Mouse (Mus musculus) stomach, postnatal 0 days (tissue): ENCODE measurements around the gene Ankzf1. TPM values are rescaled to one million over a fixed set of nuclear protein-coding genes. Genes with fewer than 3 reads are reported as not detected.

Experiments used
- ATAC-seq: fragments of 200-750 bp; cut with Nextera tagmentation; 2 replicates; pipeline ENCODE4 v1.8.0; 2017; ENCODE audit not compliant: low FRiP score, low TSS enrichment
- DNase-seq: peaks from one replicate; pipeline ENCODE4 v3.0.0-alpha.2; 2016; ENCODE audit warnings: low spot score
- H3K27ac ChIP-seq: fragments of 300-500 bp; sonication (generic); replicated peaks from 2 replicates; pipeline ENCODE4 v1.5.1; 2014; ENCODE audit warnings: mild to moderate bottlenecking, control low read depth
- H3K27me3 ChIP-seq: fragments of 300-500 bp; sonication (generic); 2 replicates; pipeline ENCODE4 v1.6.1; 2014; ENCODE audit warnings: low read length; ENCODE audit not compliant: control insufficient read depth, insufficient read depth
- H3K36me3 ChIP-seq: fragments of 300-500 bp; sonication (generic); 2 replicates; pipeline ENCODE4 v1.6.1; 2014; ENCODE audit warnings: low read length, mixed read lengths; ENCODE audit not compliant: control insufficient read depth, insufficient read depth
- H3K4me1 ChIP-seq: fragments of 300-500 bp; sonication (generic); replicated peaks from 2 replicates; pipeline ENCODE4 v1.6.1; 2014; ENCODE audit warnings: antibody characterized with exemption; ENCODE audit not compliant: control insufficient read depth, insufficient read depth
- H3K4me2 ChIP-seq: fragments of 300-500 bp; sonication (generic); replicated peaks from 2 replicates; pipeline ENCODE4 v1.6.1; 2014; ENCODE audit warnings: low read depth, mild to moderate bottlenecking, control low read depth, moderate library complexity
- H3K4me3 ChIP-seq: fragments of 300-500 bp; sonication (generic); 2 replicates; pipeline ENCODE4 v1.5.1; 2014; ENCODE audit warnings: low read depth, low read length, control low read depth
- H3K9ac ChIP-seq: fragments of 300-500 bp; sonication (generic); 2 replicates; pipeline ENCODE4 v1.6.1; 2014; ENCODE audit warnings: mild to moderate bottlenecking, low read length, control low read depth, mixed read lengths
- H3K9me3 ChIP-seq: fragments of 300-500 bp; sonication (generic); 2 replicates; pipeline ENCODE4 v1.6.1; 2016; ENCODE audit warnings: low read length; ENCODE audit not compliant: control insufficient read depth
- CTCF ChIP-seq: IDR thresholded peaks from 2 replicates; pipeline ENCODE4 v1.5.1; 2016; ENCODE audit warnings: antibody characterized with exemption, low read depth, mild to moderate bottlenecking, moderate library complexity
- EP300 ChIP-seq: optimal IDR thresholded peaks from 2 replicates; pipeline ENCODE3; 2016; ENCODE audit warnings: antibody characterized with exemption
- WGBS: fragments of 180-500 bp; shearing (Covaris S2); extraction: QIAGEN DNeasy Blood & Tissue Kit; methylation state at CpG from one replicate; pipeline ENCODE4 v1.1.7; 2014; 5-methylcytosine and 5-hydroxymethylcytosine counted together
- microRNA-seq: library from miRNA; unstranded; fragments of <30 nt; microRNA quantifications from one replicate; pipeline ENCODE4, GENCODE M21; 2016
- polyA plus RNA-seq: library from polyadenylated mRNA; unstranded; fragments of >200 nt; fragmentation: Nextera tagmentation; extraction: Ambion mirVana; gene quantifications from 2 replicates; pipeline ENCODE4 v1.2.1, GENCODE M21; 2015

Ankzf1 gene
- polyA plus RNA-seq, 1 experiment from 2014 or later, result 12.9 TPM

GRCm38 (mm10) chr1:75243411-75243810, 51.5 kb downstream of the Ankzf1 start:
- no peak overlapping the region for H3K4me3 ChIP-seq
- no peak for DNase-seq
- no peaks in the 10 kb centered on the region for H3K27me3 ChIP-seq
- TF ChIP-seq EP300 (no peak), CTCF (no peak)
- H3K9ac ChIP-seq, result no peak overlapping the region
- H3K9me3 ChIP-seq, result no peaks in the 10 kb centered on the region
- WGBS, result 87% methylated on average over 14 of the region's 14 CpGs
- H3K4me2 ChIP-seq, result no peak overlapping the region
- H3K4me1 ChIP-seq, result peaks cover 6% of the 10 kb centered on the region; the same call in 1 of the 2 replicates
- ATAC-seq, result no peak
- peaks cover 16% of the 10 kb centered on the region; the same call in 1 of the 2 replicates for H3K36me3 ChIP-seq
- H3K27ac ChIP-seq, result no peak overlapping the region

GRCm38 (mm10) chr1:75244175-75244826, 52.4 kb downstream of the Ankzf1 start:
- Histone ChIP-seq H3K27me3 (no peaks in the 10 kb centered on the region), H3K4me2 (no peak overlapping the region), H3K27ac (no peak overlapping the region), H3K36me3 (peaks cover 16% of the 10 kb centered on the region; the same call in 1 of the 2 replicates), H3K9me3 (no peaks in the 10 kb centered on the region), H3K9ac (no peak overlapping the region), H3K4me1 (peaks cover 6% of the 10 kb centered on the region; the same call in 1 of the 2 replicates), H3K4me3 (no peak overlapping the region)
- no peak for ATAC-seq
- DNase-seq, result no peak
- 94% methylated on average over 12 of the region's 12 CpGs for WGBS
- TF ChIP-seq EP300 (no peak), CTCF (no peak)

GRCm38 (mm10) chr1:75244836-75245235, 52.9 kb downstream of the Ankzf1 start:
- Histone ChIP-seq H3K4me2 (no peak overlapping the region), H3K4me3 (no peak overlapping the region), H3K27ac (no peak overlapping the region), H3K9me3 (no peaks in the 10 kb centered on the region), H3K27me3 (no peaks in the 10 kb centered on the region), H3K36me3 (peaks cover 14% of the 10 kb centered on the region; the same call in 1 of the 2 replicates), H3K4me1 (peaks cover 6% of the 10 kb centered on the region; the same call in 1 of the 2 replicates), H3K9ac (no peak overlapping the region)
- ATAC-seq, result peak; percentile 56
- peak; percentile 52 for DNase-seq
- TF ChIP-seq EP300 (no peak), CTCF (peak; percentile 28; the same call in 1 of the 2 replicates)
- 33% methylated on average over 4 of the region's 4 CpGs for WGBS

- no peaks in the 10 kb centered on the region for H3K27me3 ChIP-seq
- ATAC-seq (no peak), DNase-seq (no peak)
- peak overlapping the region; percentile 70; the same call in 1 of the 2 replicates for H3K27ac ChIP-seq
- WGBS, result 79% methylated on average over 16 of the region's 16 CpGs
- H3K9me3 ChIP-seq, result no peaks in the 10 kb centered on the region
- H3K4me1 ChIP-seq, result peaks cover 8% of the 10 kb centered on the region; the same call in 1 of the 2 replicates
- TF ChIP-seq EP300 (no peak), CTCF (no peak)
- H3K9ac ChIP-seq, result peak overlapping the region; percentile 41; the same call in 1 of the 2 replicates
- no peak overlapping the region for H3K4me3 ChIP-seq
- H3K4me2 ChIP-seq, result no peak overlapping the region
- peaks cover 10% of the 10 kb centered on the region; the same call in 1 of the 2 replicates for H3K36me3 ChIP-seq
Measured at GRCm38 (mm10) chr1:75247071-75247930, 55.4 kb downstream of the Ankzf1 start.

GRCm38 (mm10) chr1:75248041-75248772, 56.3 kb downstream of the Ankzf1 start:
- Histone ChIP-seq H3K4me3 (no peak overlapping the region), H3K27me3 (no peaks in the 10 kb centered on the region), H3K9ac (peak overlapping the region; percentile 31; the same call in 1 of the 2 replicates), H3K4me2 (no peak overlapping the region), H3K27ac (peak overlapping the region; percentile 70), H3K4me1 (peaks cover 8% of the 10 kb centered on the region; the same call in 1 of the 2 replicates), H3K9me3 (no peaks in the 10 kb centered on the region), H3K36me3 (peaks cover 10% of the 10 kb centered on the region; the same call in 1 of the 2 replicates)
- WGBS, result 42% methylated on average over 9 of the region's 9 CpGs
- peak; percentile 83 for ATAC-seq
- DNase-seq, result peak; percentile 76
- no peak for TF ChIP-seq CTCF
- TF ChIP-seq EP300, result no peak

Small RNA genes within 50 kb of the gene (microRNA-seq; reads per million reads assigned to microRNA genes)
- gene Gm27943, result not detected

Other genes starting within 250 kb of the Ankzf1 start
- gene Ihh, start 240.5 kb upstream of the Ankzf1 start, polyA plus RNA-seq, result 25.1 and 25.8 TPM in 2 replicates
- 3.5 and 4.2 TPM in 2 replicates for gene Nhej1, start 67.0 kb upstream of the Ankzf1 start, polyA plus RNA-seq
- 2.2 TPM in 2 replicates for gene Slc23a3, start 58.3 kb upstream of the Ankzf1 start, polyA plus RNA-seq
- gene Cnppd1, start 49.4 kb upstream of the Ankzf1 start, polyA plus RNA-seq, result 35.1 and 38.3 TPM in 2 replicates
- gene Retreg2, start 49.4 kb upstream of the Ankzf1 start, polyA plus RNA-seq, result 30.4 and 31.2 TPM in 2 replicates
- gene Zfand2b, start 23.5 kb upstream of the Ankzf1 start, polyA plus RNA-seq, result 43.0 and 44.5 TPM in 2 replicates
- 20.9 and 21.5 TPM in 2 replicates for gene Abcb6, start 11.8 kb upstream of the Ankzf1 start, polyA plus RNA-seq
- 17.4 and 18.8 TPM in 2 replicates for gene Atg9a, start within 50 bp of the Ankzf1 start, polyA plus RNA-seq
- gene Glb1l, start 18.7 kb downstream of the Ankzf1 start, polyA plus RNA-seq, result 5.2 and 7.1 TPM in 2 replicates
- 57.9 and 58.1 TPM in 2 replicates for gene Stk16, start 18.7 kb downstream of the Ankzf1 start, polyA plus RNA-seq
- 314 and 325 TPM in 2 replicates for gene Tuba4a, start 27.7 kb downstream of the Ankzf1 start, polyA plus RNA-seq
- gene A630095N17Rik, start 40.0 kb downstream of the Ankzf1 start, polyA plus RNA-seq, result 0.25 TPM in 1 of 2 replicates, not detected in the other
- gene Dnajb2, start 44.3 kb downstream of the Ankzf1 start, polyA plus RNA-seq, result 24.2 and 25.8 TPM in 2 replicates
- gene Ptprn, start 72.4 kb downstream of the Ankzf1 start, polyA plus RNA-seq, result 2.3 and 2.5 TPM in 2 replicates
- gene Resp18, start 86.3 kb downstream of the Ankzf1 start, polyA plus RNA-seq, result 7.7 and 8.7 TPM in 2 replicates
- gene Dnpep, start 125.8 kb downstream of the Ankzf1 start, polyA plus RNA-seq, result 104 and 108 TPM in 2 replicates
- 223 and 291 TPM in 2 replicates for gene Des, start 168.2 kb downstream of the Ankzf1 start, polyA plus RNA-seq
- 28.8 and 30.0 TPM in 2 replicates for gene Speg, start 183.1 kb downstream of the Ankzf1 start, polyA plus RNA-seq
- 85.2 and 98.6 TPM in 2 replicates for gene Gmppa, start 243.8 kb downstream of the Ankzf1 start, polyA plus RNA-seq